Mouse (Mus musculus) activated CD4-positive, CD25-positive, alpha-beta regulatory T cell, adult 4 months (primary cell): Measurements from ENCODE around the gene Serpinf2. TPM values are rescaled to one million over a fixed set of nuclear protein-coding genes. Genes with fewer than 3 reads are reported as not detected.

Experiments
- polyA plus RNA-seq, 2 experiments: library from polyadenylated mRNA; unstranded; fragments of 100-300 nt; shearing (Covaris generic); gene quantifications; one replicate each; pipeline ENCODE4 v1.2.1; 2017

Gene Serpinf2
- polyA plus RNA-seq, 2 experiments from 2014 or later, result not detected

Other genes starting within 250 kb of the Serpinf2 start
- 1 to 10 TPM; 8.3 to 9.6 TPM for gene Dph1, start 248.3 kb downstream of the Serpinf2 start, polyA plus RNA-seq
- gene Rtn4rl1, start 245.8 kb downstream of the Serpinf2 start, polyA plus RNA-seq, result 1 to 10 TPM; 1.6 to 1.8 TPM
- 100 to 1,000 TPM; 209 to 263 TPM for gene Rpa1, start 91.3 kb downstream of the Serpinf2 start, polyA plus RNA-seq
- 10 to 100 TPM; 14.0 to 18.7 TPM for gene Smyd4, start 91.2 kb downstream of the Serpinf2 start, polyA plus RNA-seq
- gene Serpinf1, start 16.9 kb downstream of the Serpinf2 start, polyA plus RNA-seq, result 1 to 10 TPM; 1.8 to 3.9 TPM
- gene Wdr81, start 15.1 kb upstream of the Serpinf2 start, polyA plus RNA-seq, result 1 to 10 TPM; 5.2 to 7.3 TPM
- 10 to 100 TPM in 1 of 2 experiments, 1 to 10 TPM in 1; 5.6 to 16.0 TPM for gene Tlcd2, start 22.1 kb upstream of the Serpinf2 start, polyA plus RNA-seq
- gene Prpf8, start 47.2 kb upstream of the Serpinf2 start, polyA plus RNA-seq, result 10 to 100 TPM; 33.9 to 38.7 TPM
- not detected for gene Rilp, start 70.5 kb upstream of the Serpinf2 start, polyA plus RNA-seq
- gene Scarf1, start 73.9 kb upstream of the Serpinf2 start, polyA plus RNA-seq, result under 1 TPM; 0.42 to 0.47 TPM
- 10 to 100 TPM; 18.3 to 18.7 TPM for gene Slc43a2, start 92.1 kb upstream of the Serpinf2 start, polyA plus RNA-seq
- gene Pitpna, start 148.5 kb upstream of the Serpinf2 start, polyA plus RNA-seq, result 10 to 100 TPM; 24.3 to 47.6 TPM
- 100 to 1,000 TPM; 109 to 120 TPM for gene Inpp5k, start 191.4 kb upstream of the Serpinf2 start, polyA plus RNA-seq
- 10 to 100 TPM; 15.7 to 25.1 TPM for gene Myo1c, start 210.9 kb upstream of the Serpinf2 start, polyA plus RNA-seq
- gene Crk, start 239.7 kb upstream of the Serpinf2 start, polyA plus RNA-seq, result 10 to 100 TPM; 12.0 to 13.8 TPM